Mouse (Mus musculus) layer of hippocampus, postnatal 10 days (tissue): ENCODE results near the gene Srgn. TPM values are rescaled to one million over a fixed set of nuclear protein-coding genes. Genes with fewer than 3 reads are reported as not detected.
"Not testable (repeated sequence)": the region's sequence is repeated elsewhere in the genome, so short reads cannot be mapped to it uniquely, and the experiment has no call there.

Experiments used
- DNase-seq, 2 experiments: peaks; one replicate each; pipeline ENCODE4 v3.0.0; 2021; ENCODE audit warnings: low spot score in 2 of 2
- total RNA-seq, 2 experiments: library from RNA; stranded (reverse); gene quantifications; 2 replicates each; pipeline ENCODE4 v1.2.3; 2021

The Srgn gene
- total RNA-seq, 2 experiments from 2014 or later: 9.3 to 10.3 TPM

DNA sequence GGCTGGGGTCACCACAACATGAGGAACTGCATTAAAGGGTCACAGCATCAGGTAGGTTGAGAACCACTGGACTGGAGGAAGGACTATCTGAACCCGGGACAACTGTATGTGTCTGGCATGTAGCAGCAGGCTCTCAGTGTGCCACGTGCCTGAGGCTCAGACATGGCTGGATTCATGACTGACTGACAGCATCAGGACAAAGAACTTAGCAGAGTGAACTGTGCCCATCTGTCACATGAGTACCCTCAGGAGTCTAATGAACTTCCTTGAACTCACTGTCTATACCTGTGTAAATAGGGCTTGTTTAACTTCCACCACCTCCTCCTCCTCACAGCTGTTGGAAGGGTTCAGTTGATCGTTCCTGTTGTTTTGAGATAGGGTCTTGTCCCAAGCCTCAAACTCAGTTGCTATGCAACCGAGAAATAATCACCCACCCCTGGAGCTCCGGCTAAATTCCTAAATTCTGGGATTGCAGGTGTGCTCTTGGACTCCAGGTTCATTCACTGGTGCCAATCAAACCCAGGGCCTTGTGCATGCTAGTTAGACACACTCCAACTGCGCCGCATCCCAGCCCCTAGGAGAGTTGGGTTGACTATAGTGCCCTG, 4.8 kb downstream of the Srgn start:
- no peak for DNase-seq

- no peak for DNase-seq
Measured at GRCm38 (mm10) chr10:62521763-62522162, 5.5 kb downstream of the Srgn start.

GRCm38 (mm10) chr10:62520911-62521310, 6.3 kb downstream of the Srgn start:
- no peak for DNase-seq

- DNase-seq: no peak
Measured at GRCm38 (mm10) chr10:62517511-62517910, 9.7 kb downstream of the Srgn start.

- DNase-seq: no peak
Measured at GRCm38 (mm10) chr10:62512855-62513254, 14.4 kb downstream of the Srgn start.

- no peak for DNase-seq
Measured at GRCm38 (mm10) chr10:62511528-62511927, 15.7 kb downstream of the Srgn start.

DNA sequence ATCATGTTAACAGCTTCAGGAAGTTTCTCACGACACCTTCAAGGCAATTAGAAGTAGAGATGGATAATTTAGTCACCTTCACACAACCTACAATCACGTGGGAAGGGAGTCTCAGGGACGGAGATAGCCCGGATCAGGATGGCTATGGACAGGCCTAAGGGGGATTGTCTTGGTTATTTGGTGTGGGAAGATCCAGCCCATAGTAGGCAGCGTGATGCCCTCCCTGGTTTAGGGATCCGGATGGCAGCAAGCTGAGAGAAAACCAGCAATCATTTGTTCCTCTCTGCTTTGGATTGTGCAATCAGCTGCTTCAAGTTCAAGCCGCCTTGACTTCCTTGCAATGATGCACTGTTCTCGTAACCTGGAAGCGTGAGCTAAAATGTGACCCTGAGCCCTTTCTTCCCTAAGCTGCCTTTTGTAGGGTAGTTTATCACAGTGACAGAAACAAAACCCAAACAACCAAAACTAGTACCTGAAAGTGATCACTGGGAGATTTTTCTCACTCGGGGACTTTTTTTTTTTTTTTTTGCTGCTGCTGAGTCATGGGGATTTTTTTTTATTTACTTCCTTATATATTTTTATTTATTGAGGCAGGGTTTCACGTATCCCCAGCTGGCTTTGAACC, 18.1 kb downstream of the Srgn start:
- no peak for DNase-seq

DNA sequence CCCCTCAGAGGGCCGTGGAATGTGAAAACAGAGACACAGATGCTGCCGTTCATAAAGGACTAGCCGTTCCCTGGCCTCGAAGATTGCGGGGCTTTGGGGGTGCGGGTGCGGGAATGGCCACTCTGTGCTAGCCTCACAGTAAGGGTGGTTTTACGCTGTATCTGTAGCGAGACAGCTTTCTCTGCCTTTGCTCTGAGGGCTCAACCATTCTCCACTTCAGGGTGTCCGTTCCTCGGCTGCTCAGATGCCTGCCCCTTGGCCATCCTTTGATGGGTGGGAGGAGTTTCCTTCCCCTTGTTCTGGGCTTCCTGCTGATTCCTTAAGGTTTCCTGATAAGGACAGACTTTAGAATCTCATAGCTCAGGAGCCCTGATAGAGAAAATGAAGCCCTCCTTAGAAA, 18.8 kb downstream of the Srgn start:
- DNase-seq: no peak

- DNase-seq: peak; percentile 13 to 15
Measured at GRCm38 (mm10) chr10:62507591-62508308, 19.5 kb downstream of the Srgn start.

DNA sequence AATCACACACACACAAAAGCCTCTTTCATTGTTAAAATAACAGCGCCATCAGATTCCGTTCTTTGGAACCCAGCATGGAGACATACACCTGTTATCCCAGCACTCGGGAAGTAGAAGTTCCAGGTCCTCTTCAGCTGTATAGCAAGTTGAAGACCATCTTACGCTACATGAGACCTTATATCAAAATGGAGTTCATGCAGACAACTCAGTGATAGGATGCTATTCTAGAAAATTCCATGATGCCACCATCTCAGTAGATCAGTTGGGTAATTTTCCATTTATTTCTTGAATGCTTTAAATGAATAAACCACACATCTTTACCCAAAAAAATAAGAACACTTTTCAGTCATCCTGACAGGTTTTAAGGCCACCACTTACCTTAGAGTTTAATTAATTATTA, 20.2 kb downstream of the Srgn start:
- no peak for DNase-seq

DNA sequence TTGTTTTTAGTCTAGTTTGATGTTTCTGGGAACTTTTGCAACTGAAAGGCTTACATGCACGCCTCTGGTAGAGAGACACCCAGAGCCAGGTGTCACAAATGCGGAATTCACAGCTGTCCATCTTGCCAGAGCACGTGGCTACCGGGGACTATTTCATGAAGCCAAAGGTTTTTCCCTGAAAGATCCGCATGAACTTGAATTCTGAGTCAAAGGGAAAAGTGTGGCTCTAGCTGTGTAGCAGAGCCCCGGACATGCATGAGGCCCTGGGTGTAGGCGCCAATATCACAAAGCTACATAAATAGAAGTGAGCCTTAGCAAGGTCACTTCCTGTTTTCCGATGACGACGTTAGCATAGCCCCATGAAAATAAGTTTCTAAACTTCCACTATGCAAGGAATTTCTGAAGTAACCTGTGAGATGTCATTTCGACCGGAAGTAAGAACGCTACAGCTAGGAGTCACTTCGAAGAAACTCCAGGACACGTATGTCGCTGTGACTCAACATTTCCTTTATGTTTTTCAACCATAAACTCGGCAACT, 21.2 kb downstream of the Srgn start:
- DNase-seq: no peak

DNA sequence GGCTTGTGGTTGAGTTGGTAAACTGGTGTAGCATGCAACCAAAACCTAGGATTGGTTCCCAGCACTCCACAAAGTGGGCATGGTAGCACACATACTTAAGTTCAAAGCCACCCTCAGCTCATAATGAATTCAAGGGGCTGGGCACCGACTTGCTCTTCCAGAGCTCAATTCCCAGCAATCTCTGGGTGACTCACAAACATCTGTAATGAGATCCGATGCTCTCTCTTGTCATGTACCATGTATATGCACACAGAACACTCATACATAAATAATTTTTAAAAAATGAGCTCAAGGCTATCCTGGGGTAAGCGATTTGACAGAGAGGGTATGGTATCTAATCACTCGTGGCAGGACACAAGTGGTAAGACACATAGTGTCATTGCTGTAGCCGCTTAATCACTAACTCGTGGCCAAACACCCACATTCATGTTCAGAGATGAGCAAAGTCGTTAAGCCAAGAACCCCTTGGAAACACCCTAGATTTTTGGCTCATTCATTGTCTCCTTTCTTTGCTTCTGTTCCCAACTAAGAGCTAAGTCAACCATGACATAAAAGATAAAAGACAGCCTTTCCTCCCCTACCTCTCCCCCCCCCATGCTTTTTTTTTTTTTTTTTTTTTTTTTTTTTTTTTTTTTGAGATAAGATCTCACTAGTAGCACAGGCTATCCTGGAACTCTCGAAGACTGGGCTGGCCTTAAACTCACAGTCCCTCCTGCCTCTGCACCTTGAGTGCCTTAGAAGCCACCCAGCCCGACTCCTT, 21.8 kb downstream of the Srgn start:
- no peak for DNase-seq

DNA sequence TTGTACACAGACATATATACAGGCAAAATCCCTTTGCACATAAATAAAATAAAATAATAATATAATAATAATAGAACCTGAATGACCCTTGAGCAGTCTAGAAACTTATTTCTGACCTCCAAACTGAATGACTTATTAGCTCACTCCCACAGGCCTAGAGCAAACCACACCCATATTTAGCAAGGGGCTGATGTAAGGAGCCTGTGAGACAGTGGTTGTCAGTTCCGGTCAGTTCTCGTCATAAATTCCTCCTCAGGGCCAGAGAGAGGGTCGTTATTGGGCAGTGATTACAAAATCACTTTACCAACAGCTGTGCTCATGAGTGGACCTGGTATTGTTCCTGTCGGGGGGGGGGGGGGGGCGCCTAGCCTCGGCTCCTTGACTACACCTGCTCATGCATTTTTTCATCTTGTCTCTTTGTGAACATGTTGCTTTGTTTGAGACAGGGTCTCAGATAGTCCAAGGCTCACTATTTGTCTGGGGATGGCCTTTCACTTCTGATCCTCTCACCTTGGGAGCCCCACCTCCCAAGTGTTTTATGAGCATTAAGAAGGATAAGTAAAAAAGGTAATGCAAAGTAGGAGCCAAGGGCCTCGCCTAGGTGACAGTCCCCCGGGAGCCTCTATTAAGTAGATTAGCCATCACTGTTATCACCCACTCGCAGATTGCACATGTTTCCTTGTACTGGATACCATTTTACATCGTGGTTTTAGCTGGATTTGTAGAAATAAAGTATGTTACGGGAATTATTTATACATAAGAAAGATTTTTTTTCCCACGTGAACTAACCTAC, 23.2 kb downstream of the Srgn start:
- no peak for DNase-seq

DNA sequence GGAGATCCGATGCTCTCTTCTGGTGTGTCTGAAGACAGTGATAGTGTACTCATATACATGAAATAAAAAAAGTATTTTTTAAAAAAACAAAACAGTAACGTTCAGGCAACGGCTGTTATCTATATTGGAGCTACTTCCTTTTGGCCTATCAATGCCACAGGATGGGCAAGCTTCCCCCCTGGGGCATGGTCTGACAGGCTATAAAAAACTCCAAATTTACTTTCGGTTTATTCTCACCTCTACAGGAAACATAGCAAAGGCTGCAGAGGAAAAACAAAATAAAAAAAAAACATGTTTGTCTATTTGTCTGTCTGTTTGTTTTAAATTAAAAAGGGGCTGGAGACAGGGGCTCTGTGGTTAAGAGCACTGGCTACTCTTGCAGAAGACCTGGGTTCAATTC, 23.9 kb downstream of the Srgn start:
- DNase-seq: no peak

- DNase-seq: no peak
Measured at GRCm38 (mm10) chr10:62501951-62502350, 25.3 kb downstream of the Srgn start.

- DNase-seq: no peak
Measured at GRCm38 (mm10) chr10:62500916-62501615, 26.2 kb downstream of the Srgn start.

DNA sequence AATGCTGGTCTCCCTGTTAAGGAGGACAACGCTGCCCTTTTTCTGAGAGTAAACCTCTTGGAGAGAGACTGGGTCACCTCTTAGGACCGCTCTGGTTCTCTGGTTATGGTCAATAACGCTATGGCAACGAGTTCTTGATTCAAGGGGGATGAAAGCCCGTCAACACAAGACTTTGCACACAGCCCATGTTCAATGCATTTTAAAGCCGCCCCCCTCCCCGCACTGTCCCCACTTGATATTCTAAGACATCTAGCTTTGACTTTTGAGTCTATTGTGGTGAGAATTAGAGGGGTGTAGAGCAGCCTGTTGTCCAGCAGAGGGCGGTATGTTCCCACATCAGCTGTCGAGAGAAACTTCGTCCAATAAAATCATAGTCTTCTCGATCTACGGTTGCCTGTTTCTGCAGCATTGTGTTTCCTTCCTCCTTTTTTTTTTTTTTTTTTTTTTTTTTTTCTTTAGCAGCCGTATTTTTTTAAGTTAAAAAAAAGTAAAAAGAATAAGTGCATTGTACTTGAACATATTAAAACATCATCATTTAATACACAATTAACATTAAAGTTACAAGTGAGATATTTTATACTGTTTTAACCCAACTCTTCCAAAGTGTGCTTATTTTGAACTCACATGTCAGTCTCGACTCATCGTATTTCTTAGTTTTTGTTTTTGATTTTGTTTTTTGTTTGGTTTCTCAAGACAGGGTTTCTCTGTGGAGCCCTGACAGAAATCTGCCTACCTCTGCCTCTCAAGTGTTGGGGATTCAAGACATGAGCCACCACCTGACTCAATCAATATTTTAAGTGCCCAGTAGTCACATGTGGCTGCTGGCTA, 26.9 kb downstream of the Srgn start:
- DNase-seq: peak; percentile 70 to 78

DNA sequence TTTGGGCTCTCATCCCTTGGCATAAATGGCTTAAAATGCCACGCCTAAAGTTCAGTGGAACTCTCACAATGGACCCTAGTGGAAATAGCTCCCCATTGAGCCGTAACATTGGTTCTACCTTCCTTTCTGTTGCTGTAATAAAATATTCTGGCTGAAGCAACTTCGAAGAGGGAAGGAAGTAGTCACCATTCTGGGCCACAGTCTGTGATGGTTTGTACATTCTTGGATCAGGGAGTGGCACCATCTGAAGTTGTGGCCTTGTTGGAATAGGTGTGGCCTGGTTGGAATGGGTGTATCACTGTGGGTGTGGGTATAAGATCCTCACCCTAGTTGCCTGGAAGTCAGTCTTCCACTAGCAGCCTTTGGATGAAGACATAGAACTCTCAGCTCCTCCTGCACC, 35.6 kb downstream of the Srgn start:
- not testable (repeated sequence) for DNase-seq

DNA sequence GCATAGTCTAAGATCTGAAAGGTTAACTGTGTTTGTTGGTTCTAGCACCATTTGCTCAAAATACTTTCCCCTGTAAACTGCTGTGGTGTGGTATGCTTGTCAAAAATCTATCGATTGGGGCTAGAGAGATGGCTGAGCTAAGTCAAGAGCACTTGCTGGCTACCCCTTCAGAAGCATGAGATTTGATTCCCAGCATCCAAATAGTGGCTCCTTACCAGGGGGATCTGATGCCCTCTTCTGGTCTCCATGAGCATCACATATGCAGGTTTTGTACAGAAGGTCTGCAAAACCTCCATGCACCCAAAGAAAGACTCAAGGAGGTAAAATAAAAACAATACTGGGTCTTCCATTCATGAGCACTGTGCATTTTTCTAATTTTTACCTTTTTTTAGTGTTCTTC, 39.0 kb downstream of the Srgn start:
- DNase-seq: peak; percentile 37 to 61
